In the genomic region with DNA sequence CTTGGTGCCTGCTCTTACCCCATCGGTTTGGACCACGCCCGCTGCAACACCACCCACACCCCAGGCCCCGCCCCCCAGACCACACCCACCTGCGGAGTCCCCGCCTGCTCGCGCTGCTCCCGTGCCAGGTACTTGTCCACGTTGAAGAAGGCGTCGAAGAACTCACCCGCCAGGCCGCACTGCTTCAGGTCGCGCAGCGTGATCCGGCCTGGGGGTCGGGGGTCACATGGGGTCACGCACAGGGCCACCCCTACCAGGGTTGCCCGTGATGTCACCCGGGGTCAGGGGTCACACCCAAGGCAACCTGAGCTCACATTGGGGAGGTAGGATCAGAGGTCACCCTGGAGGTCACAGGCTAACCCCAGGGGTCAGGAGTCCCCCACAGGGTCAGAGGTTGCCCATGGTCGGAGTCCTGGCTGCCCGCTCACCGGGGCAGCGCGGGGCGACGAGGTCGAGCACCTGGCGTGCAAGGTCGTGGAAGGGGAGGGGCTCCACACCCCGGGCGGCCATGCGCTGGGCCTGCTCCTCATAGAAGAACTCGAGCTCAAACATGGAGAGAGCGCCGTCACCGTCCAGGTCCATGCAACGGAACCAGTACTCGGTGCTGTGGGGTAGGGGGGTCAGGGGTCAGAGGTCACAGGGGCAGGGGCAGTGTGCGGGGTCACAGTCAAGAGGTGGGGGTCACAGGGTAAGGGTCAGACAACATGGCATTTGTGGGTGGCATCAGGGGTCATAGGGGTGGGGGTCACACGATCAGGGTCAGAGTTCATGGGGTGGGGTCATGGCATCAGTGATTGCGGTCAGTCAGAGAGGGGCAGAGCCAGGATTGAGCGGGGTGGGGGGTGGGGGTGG, we compare ENCODE assay signal across 9 mouse cellular contexts. TPM values are rescaled to one million over a fixed set of nuclear protein-coding genes. Genes with fewer than 3 reads are reported as not detected.
DNase-seq lines count a peak whose midpoint lies in the region; ATAC-seq and TF ChIP-seq lines count a peak whose summit lies in the region.
"Had no signal": no experiment of that assay in that cellular context is flagged by ENCODE, and none has a peak within 500 bp of the region (broad histone marks: within the 10 kb centered on the region; RNA-seq: fewer than 3 reads in every experiment).

No protein-coding gene starts in this region.

- no peak for TF ChIP-seq EP300 in MEL (IDR thresholded peaks at IDR 0.05; ENCODE audit: low read depth in 1 of 2, low read length in 2 of 2)
- TF ChIP-seq EP300 in lung, postnatal 0 days (IDR thresholded peaks at IDR 0.05) = no peak

- H3K79me2 ChIP-seq in MEL (ENCODE audit: control insufficient read depth, insufficient read depth, low read length, poor library complexity) = no peaks in the 10 kb centered on the region

- H3K4me2 ChIP-seq in heart, embryonic 11.5 days = no peak overlapping the region
- H3K4me2 ChIP-seq in lung, postnatal 0 days (replicated peaks; ENCODE audit: low read depth, low read length) = no peak overlapping the region

- H3K27me3 ChIP-seq in MEL (ENCODE audit: control insufficient read depth in 1 of 2, insufficient read depth in 2 of 2, low read length in 2 of 2) = no peaks in the 10 kb centered on the region
- H3K27me3 ChIP-seq in heart, embryonic 11.5 days (ENCODE audit: control insufficient read depth, insufficient read depth, low read length) = no peaks in the 10 kb centered on the region
- no peaks in the 10 kb centered on the region for H3K27me3 ChIP-seq in lung, postnatal 0 days (replicated peaks; ENCODE audit: insufficient read depth, low read length)

- no peak for TF ChIP-seq CTCF in MEL (IDR thresholded peaks at IDR 0.05 in 2 of 3, conservative IDR thresholded peaks at IDR 0.05 in 1 of 3; ENCODE audit: control insufficient read depth in 1 of 3, insufficient read depth in 1 of 3, low read depth in 2 of 3, low read length in 3 of 3, poor library complexity in 1 of 3, severe bottlenecking in 1 of 3)
- no peak for TF ChIP-seq CTCF in lung, postnatal 0 days (IDR thresholded peaks at IDR 0.05)

- ATAC-seq in heart, embryonic 11.5 days (replicated peaks; ENCODE audit: insufficient number of reproducible peaks, low FRiP score, low TSS enrichment) = peak; percentile 24; the same call in 1 of the 2 replicates
- peak; percentile 23 for ATAC-seq in lung, postnatal 0 days

- H3K36me3 ChIP-seq in MEL (ENCODE audit: control insufficient read depth in 1 of 2, insufficient read depth in 2 of 2, low read length in 2 of 2) = no peaks in the 10 kb centered on the region
- H3K36me3 ChIP-seq in heart, embryonic 11.5 days (ENCODE audit: control insufficient read depth, insufficient read depth, low read length) = peaks cover 36% of the 10 kb centered on the region
- H3K36me3 ChIP-seq in lung, postnatal 0 days (ENCODE audit: insufficient read depth, low read length) = peaks cover 19% of the 10 kb centered on the region

- TF ChIP-seq RAD21 in MEL (IDR thresholded peaks at IDR 0.05; ENCODE audit: low read depth, low read length) = no peak

- peak; percentile 7 to 12 for DNase-seq in lung, adult 18-20 months
- DNase-seq in lung, postnatal 25 days (ENCODE audit: low spot score) = no peak
- DNase-seq in MEL (ENCODE audit: low read depth, low spot score) (peak; percentile 24), adipocyte (ENCODE audit: low spot score) (no peak)
- peak; percentile 25 to 27 for DNase-seq in cerebellum, adult 18-20 months
- peak; percentile 14 for DNase-seq in layer of hippocampus, adult 9-11 months
- DNase-seq in lung, postnatal 0 days (ENCODE audit: low spot score) = peak; percentile 11

- WGBS in heart, embryonic 11.5 days (ENCODE audit: insufficient replicate concordance) = 97% methylated on average over 45 of the region's 45 CpGs
- WGBS in lung, postnatal 0 days = 98% methylated on average over 44 of the region's 45 CpGs

- H3K27ac ChIP-seq in MEL (ENCODE audit: control insufficient read depth, low read depth, low read length) = no peak overlapping the region
- no peak overlapping the region for H3K27ac ChIP-seq in heart, embryonic 11.5 days (ENCODE audit: low read depth, low read length)
- H3K27ac ChIP-seq in lung, postnatal 0 days (ENCODE audit: low read length) = no peak overlapping the region

- H3K9ac ChIP-seq in MEL (ENCODE audit: control insufficient read depth, low read depth, low read length, poor library complexity, severe bottlenecking) = no peak overlapping the region
- no peak overlapping the region for H3K9ac ChIP-seq in heart, embryonic 11.5 days (ENCODE audit: low read depth, low read length)
- H3K9ac ChIP-seq in lung, postnatal 0 days (replicated peaks; ENCODE audit: low read depth) = no peak overlapping the region

- H3K4me1 ChIP-seq in MEL (ENCODE audit: control insufficient read depth in 1 of 2, insufficient read depth in 2 of 2, low read length in 2 of 2) = no peaks in the 10 kb centered on the region
- H3K4me1 ChIP-seq in heart, embryonic 11.5 days (ENCODE audit: control insufficient read depth, insufficient read depth, low read length) = no peaks in the 10 kb centered on the region
- no peaks in the 10 kb centered on the region for H3K4me1 ChIP-seq in lung, postnatal 0 days (ENCODE audit: insufficient read depth, low read depth, low read length)

- H3K4me3 ChIP-seq in MEL (ENCODE audit: control insufficient read depth in 1 of 2, insufficient read depth in 1 of 2, low read depth in 2 of 2, low read length in 2 of 2) = no peak overlapping the region
- H3K4me3 ChIP-seq in heart, embryonic 11.5 days (ENCODE audit: low read depth, low read length) = no peak overlapping the region
- H3K4me3 ChIP-seq in lung, postnatal 0 days (ENCODE audit: low read depth, low read length) = no peak overlapping the region

- no peak for TF ChIP-seq POLR2A in MEL (IDR thresholded peaks at IDR 0.05; ENCODE audit: control insufficient read depth in 1 of 2, insufficient read depth in 1 of 2, low read depth in 1 of 2, low read length in 2 of 2, poor library complexity in 1 of 2)

- H3K9me3 ChIP-seq in MEL (replicated peaks; ENCODE audit: insufficient read depth, low read length) = no peaks in the 10 kb centered on the region
- peaks cover 25% of the 10 kb centered on the region for H3K9me3 ChIP-seq in heart, embryonic 11.5 days (replicated peaks; ENCODE audit: control insufficient read depth, low read length)
- peaks cover 14% of the 10 kb centered on the region for H3K9me3 ChIP-seq in lung, postnatal 0 days (ENCODE audit: low read length)

TF ChIP-seq in MEL, 35 proteins besides CTCF, POLR2A, EP300 and RAD21:
- TF ChIP-seq POLR2AphosphoS5 (IDR thresholded peaks at IDR 0.05; ENCODE audit: borderline replicate concordance, low read depth, low read length) (no peak), TAL1 (IDR thresholded peaks at IDR 0.05; ENCODE audit: low read length) (no peak), CHD1 (IDR thresholded peaks at IDR 0.05; ENCODE audit: low read depth, low read length) (no peak), GATA1 (IDR thresholded peaks at IDR 0.05; ENCODE audit: low read depth, low read length) (no peak), SMC3 (IDR thresholded peaks at IDR 0.05; ENCODE audit: low read depth, low read length) (no peak), ZKSCAN1 (IDR thresholded peaks at IDR 0.05; ENCODE audit: low read depth, low read length) (no peak), E2F4 (IDR thresholded peaks at IDR 0.05; ENCODE audit: borderline replicate concordance, low read depth, low read length) (no peak), ZNF384 (IDR thresholded peaks at IDR 0.05; ENCODE audit: low read depth, low read length) (no peak), NELFE (IDR thresholded peaks at IDR 0.05; ENCODE audit: low read depth, low read length) (no peak)

RNA-seq across cellular contexts. Expression of gene Ppp2r3d, which starts 34.8 kb away (rescaled TPM):
- 17.4 and 18.3 TPM in 2 replicates for total RNA-seq in MEL (2012; rRNA removed)
- 10 to 100 TPM in 1 of 2 experiments, not detected in 1; 78.1 TPM for polyA plus RNA-seq in MEL (2012; ENCODE audit: insufficient read depth in 1 of 2, insufficient read length in 2 of 2, low read depth in 1 of 2, low replicate concordance in 2 of 2, missing spikeins in 1 of 2)
- 94.7 and 101 TPM in 2 replicates for polyA plus RNA-seq in heart, embryonic 11.5 days (2014; fragmentation: Nextera tagmentation; extraction: Ambion mirVana)
- 118 and 125 TPM in 2 replicates for polyA plus RNA-seq in lung, postnatal 0 days (2015; fragmentation: Nextera tagmentation; extraction: Ambion mirVana)

RNA-seq across cellular contexts. Expression of gene Gm21836, which starts 51.7 kb away (rescaled TPM):
- total RNA-seq in MEL (2012; rRNA removed) = not detected in 2 replicates
- not detected for polyA plus RNA-seq in MEL (2012; ENCODE audit: insufficient read depth in 1 of 2, insufficient read length in 2 of 2, low read depth in 1 of 2, low replicate concordance in 2 of 2, missing spikeins in 1 of 2)
- not detected in 2 replicates for polyA plus RNA-seq in heart, embryonic 11.5 days (2014; fragmentation: Nextera tagmentation; extraction: Ambion mirVana)
- not detected in 2 replicates for polyA plus RNA-seq in lung, postnatal 0 days (2015; fragmentation: Nextera tagmentation; extraction: Ambion mirVana)
- polyA plus RNA-seq: large intestine, adult 2 months had no signal

Comparison
In these comparisons a context has a peak if more than half of its experiments do, and no peak if none do; other contexts are left out.
1. DNase-seq: peak in lung, adult 18-20 months (2 of 2), MEL (single experiment), cerebellum, adult 18-20 months (2 of 2), layer of hippocampus, adult 9-11 months (single experiment) and lung, postnatal 0 days (single experiment); none in lung, postnatal 25 days (single experiment) and adipocyte (single experiment).